Mouse (Mus musculus): Measurements from ENCODE around the gene App. TPM values are rescaled to one million over a fixed set of nuclear protein-coding genes. Genes with fewer than 3 reads are reported as not detected.
A peak's percentile ranks its signal among the peaks of the same experiment; 100 is the strongest.

App gene
- polyA plus RNA-seq (2014; fragmentation: Nextera tagmentation; extraction: Ambion mirVana) = 239 and 259 TPM in 2 replicates

- Histone ChIP-seq H3K4me2 (ENCODE audit: low read depth, low read length) (peak within 1 kb of the TSS; percentile 66), H3K9ac (ENCODE audit: low read depth, low read length) (peak within 1 kb of the TSS; percentile 94), H3K27me3 (replicated peaks; ENCODE audit: control insufficient read depth, insufficient read depth, low read length) (no peaks in the 10 kb centered on the region), H3K4me3 (ENCODE audit: low read depth, low read length) (peak within 1 kb of the TSS; percentile 97), H3K36me3 (ENCODE audit: control insufficient read depth, insufficient read depth, low read length) (no peaks in the 10 kb centered on the region), H3K27ac (replicated peaks; ENCODE audit: low read depth, low read length) (peak within 1 kb of the TSS; percentile 93), H3K4me1 (ENCODE audit: control insufficient read depth, insufficient read depth, low read length) (peaks cover 11% of the 10 kb centered on the region), H3K9me3 (ENCODE audit: control insufficient read depth, low read length) (no peaks in the 10 kb centered on the region)
- peak; percentile 91 for DNase-seq (ENCODE audit: low spot score)
- peak; percentile 87 for ATAC-seq (ENCODE audit: low read depth)
- under 1% methylated on average over 34 of the region's 78 CpGs for WGBS
These were observed at the start of gene App for GRCm38 (mm10) chr16:85173373-85174081. TSS of gene App (minus strand) at chr16:85173766.

GRCm38 (mm10) chr16:85215846-85216245 is 42.3 kb upstream of the App start:
- no peak overlapping the region for H3K27ac ChIP-seq (replicated peaks; ENCODE audit: low read depth, low read length)
- 63% methylated on average over 9 of the region's 9 CpGs for WGBS
- no peak overlapping the region for H3K9ac ChIP-seq (ENCODE audit: low read depth, low read length)
- H3K4me3 ChIP-seq (ENCODE audit: low read depth, low read length) = no peak overlapping the region
- ATAC-seq (ENCODE audit: low read depth) = no peak
- no peaks in the 10 kb centered on the region for H3K4me1 ChIP-seq (ENCODE audit: control insufficient read depth, insufficient read depth, low read length)
- no peaks in the 10 kb centered on the region for H3K9me3 ChIP-seq (ENCODE audit: control insufficient read depth, low read length)
- H3K36me3 ChIP-seq (ENCODE audit: control insufficient read depth, insufficient read depth, low read length) = no peaks in the 10 kb centered on the region
- no peak overlapping the region for H3K4me2 ChIP-seq (ENCODE audit: low read depth, low read length)
- no peaks in the 10 kb centered on the region for H3K27me3 ChIP-seq (replicated peaks; ENCODE audit: control insufficient read depth, insufficient read depth, low read length)
- DNase-seq (ENCODE audit: low spot score) = peak; percentile 13

- Histone ChIP-seq H3K27ac (replicated peaks; ENCODE audit: low read depth, low read length) (no peak overlapping the region), H3K9ac (ENCODE audit: low read depth, low read length) (no peak overlapping the region), H3K36me3 (ENCODE audit: control insufficient read depth, insufficient read depth, low read length) (no peaks in the 10 kb centered on the region), H3K9me3 (ENCODE audit: control insufficient read depth, low read length) (no peaks in the 10 kb centered on the region), H3K4me3 (ENCODE audit: low read depth, low read length) (no peak overlapping the region), H3K4me2 (ENCODE audit: low read depth, low read length) (no peak overlapping the region), H3K27me3 (replicated peaks; ENCODE audit: control insufficient read depth, insufficient read depth, low read length) (no peaks in the 10 kb centered on the region), H3K4me1 (ENCODE audit: control insufficient read depth, insufficient read depth, low read length) (no peaks in the 10 kb centered on the region)
- DNase-seq (ENCODE audit: low spot score) (peak; percentile 13), ATAC-seq (ENCODE audit: low read depth) (no peak)
- WGBS = 70% methylated on average over 9 of the region's 9 CpGs
These were observed 41.6 kb upstream of the App start for GRCm38 (mm10) chr16:85215173-85215572.

GRCm38 (mm10) chr16:85195622-85196021 is 22.1 kb upstream of the App start:
- ATAC-seq (ENCODE audit: low read depth) = peak; percentile 63; the same call in 1 of the 2 replicates
- 69% methylated on average over 6 of the region's 6 CpGs for WGBS

GRCm38 (mm10) chr16:85195167-85195566 is 21.6 kb upstream of the App start:
- no peak for DNase-seq (ENCODE audit: low spot score)
- no peaks in the 10 kb centered on the region for H3K9me3 ChIP-seq (ENCODE audit: control insufficient read depth, low read length)
- H3K27me3 ChIP-seq (replicated peaks; ENCODE audit: control insufficient read depth, insufficient read depth, low read length) = no peaks in the 10 kb centered on the region
- no peak for ATAC-seq (ENCODE audit: low read depth)
- no peak overlapping the region for H3K4me2 ChIP-seq (ENCODE audit: low read depth, low read length)
- no peak overlapping the region for H3K9ac ChIP-seq (ENCODE audit: low read depth, low read length)
- 82% methylated on average over 6 of the region's 6 CpGs for WGBS
- no peaks in the 10 kb centered on the region for H3K4me1 ChIP-seq (ENCODE audit: control insufficient read depth, insufficient read depth, low read length)
- no peak overlapping the region for H3K4me3 ChIP-seq (ENCODE audit: low read depth, low read length)
- H3K36me3 ChIP-seq (ENCODE audit: control insufficient read depth, insufficient read depth, low read length) = no peaks in the 10 kb centered on the region
- H3K27ac ChIP-seq (replicated peaks; ENCODE audit: low read depth, low read length) = no peak overlapping the region

More at GRCm38 (mm10) chr16:85195622-85196021, 22.1 kb upstream of the App start:
- Histone ChIP-seq H3K27me3 (replicated peaks; ENCODE audit: control insufficient read depth, insufficient read depth, low read length) (no peaks in the 10 kb centered on the region), H3K36me3 (ENCODE audit: control insufficient read depth, insufficient read depth, low read length) (no peaks in the 10 kb centered on the region), H3K9ac (ENCODE audit: low read depth, low read length) (no peak overlapping the region), H3K4me2 (ENCODE audit: low read depth, low read length) (no peak overlapping the region), H3K4me1 (ENCODE audit: control insufficient read depth, insufficient read depth, low read length) (no peaks in the 10 kb centered on the region), H3K4me3 (ENCODE audit: low read depth, low read length) (no peak overlapping the region), H3K9me3 (ENCODE audit: control insufficient read depth, low read length) (no peaks in the 10 kb centered on the region), H3K27ac (replicated peaks; ENCODE audit: low read depth, low read length) (no peak overlapping the region)
- peak; percentile 54 for DNase-seq (ENCODE audit: low spot score)

GRCm38 (mm10) chr16:85181502-85181901 is 7.9 kb upstream of the App start:
- Histone ChIP-seq H3K9ac (ENCODE audit: low read depth, low read length) (no peak overlapping the region), H3K36me3 (ENCODE audit: control insufficient read depth, insufficient read depth, low read length) (no peaks in the 10 kb centered on the region), H3K4me1 (ENCODE audit: control insufficient read depth, insufficient read depth, low read length) (no peaks in the 10 kb centered on the region), H3K27me3 (replicated peaks; ENCODE audit: control insufficient read depth, insufficient read depth, low read length) (no peaks in the 10 kb centered on the region), H3K4me2 (ENCODE audit: low read depth, low read length) (no peak overlapping the region), H3K4me3 (ENCODE audit: low read depth, low read length) (no peak overlapping the region), H3K9me3 (ENCODE audit: control insufficient read depth, low read length) (no peaks in the 10 kb centered on the region), H3K27ac (replicated peaks; ENCODE audit: low read depth, low read length) (no peak overlapping the region)
- DNase-seq (ENCODE audit: low spot score) = no peak
- 51% methylated on average over 3 of the region's 3 CpGs for WGBS
- ATAC-seq (ENCODE audit: low read depth) = no peak

- 59% methylated on average over 3 of the region's 3 CpGs for WGBS
- ATAC-seq (ENCODE audit: low read depth) (peak; percentile 12; the same call in 1 of the 2 replicates), DNase-seq (ENCODE audit: low spot score) (peak; percentile 24)
These were observed 7.1 kb upstream of the App start for GRCm38 (mm10) chr16:85180710-85181109.

GRCm38 (mm10) chr16:85176666-85177065 is 3.1 kb upstream of the App start:
- H3K27me3 ChIP-seq (replicated peaks; ENCODE audit: control insufficient read depth, insufficient read depth, low read length) = no peaks in the 10 kb centered on the region
- ATAC-seq (ENCODE audit: low read depth) = no peak
- no peak overlapping the region for H3K9ac ChIP-seq (ENCODE audit: low read depth, low read length)
- H3K4me3 ChIP-seq (ENCODE audit: low read depth, low read length) = no peak overlapping the region
- H3K4me2 ChIP-seq (ENCODE audit: low read depth, low read length) = no peak overlapping the region
- no peak overlapping the region for H3K27ac ChIP-seq (replicated peaks; ENCODE audit: low read depth, low read length)
- no peaks in the 10 kb centered on the region for H3K4me1 ChIP-seq (ENCODE audit: control insufficient read depth, insufficient read depth, low read length)
- no peaks in the 10 kb centered on the region for H3K36me3 ChIP-seq (ENCODE audit: control insufficient read depth, insufficient read depth, low read length)
- no peak for DNase-seq (ENCODE audit: low spot score)
- H3K9me3 ChIP-seq (ENCODE audit: control insufficient read depth, low read length) = no peaks in the 10 kb centered on the region
- WGBS = 19% methylated on average over 3 of the region's 3 CpGs

More at GRCm38 (mm10) chr16:85180710-85181109, 7.1 kb upstream of the App start:
- Histone ChIP-seq H3K27ac (replicated peaks; ENCODE audit: low read depth, low read length) (no peak overlapping the region), H3K4me2 (ENCODE audit: low read depth, low read length) (no peak overlapping the region), H3K4me3 (ENCODE audit: low read depth, low read length) (no peak overlapping the region), H3K4me1 (ENCODE audit: control insufficient read depth, insufficient read depth, low read length) (no peaks in the 10 kb centered on the region), H3K36me3 (ENCODE audit: control insufficient read depth, insufficient read depth, low read length) (no peaks in the 10 kb centered on the region), H3K9ac (ENCODE audit: low read depth, low read length) (no peak overlapping the region), H3K9me3 (ENCODE audit: control insufficient read depth, low read length) (no peaks in the 10 kb centered on the region), H3K27me3 (replicated peaks; ENCODE audit: control insufficient read depth, insufficient read depth, low read length) (no peaks in the 10 kb centered on the region)

Measured in embryonic facial prominence, embryonic 14.5 days (tissue).